Mouse (Mus musculus): ENCODE measurements around the gene Coro1c.

The Coro1c gene

DNA sequence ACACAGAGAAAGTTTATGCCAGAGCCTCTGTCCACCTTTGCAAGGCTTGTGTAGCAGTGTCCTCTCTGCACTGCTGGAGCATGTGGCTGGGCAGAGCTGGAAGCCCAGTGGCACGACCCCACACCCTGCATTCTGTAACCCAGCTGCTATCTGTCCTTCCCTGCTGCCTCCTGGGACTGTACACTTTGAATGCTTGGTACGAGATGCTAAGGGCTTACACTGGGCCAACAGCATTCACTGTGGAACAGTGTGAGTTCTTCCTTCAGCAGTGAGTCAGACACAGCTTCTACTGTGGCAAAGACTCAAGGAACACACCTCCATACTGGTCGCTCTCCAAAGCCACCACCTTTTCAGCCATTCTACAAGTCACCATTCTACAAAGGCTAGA lies 25.2 kb downstream of the Coro1c start:
- no peak for DNase-seq (ENCODE audit: low spot score)

DNA sequence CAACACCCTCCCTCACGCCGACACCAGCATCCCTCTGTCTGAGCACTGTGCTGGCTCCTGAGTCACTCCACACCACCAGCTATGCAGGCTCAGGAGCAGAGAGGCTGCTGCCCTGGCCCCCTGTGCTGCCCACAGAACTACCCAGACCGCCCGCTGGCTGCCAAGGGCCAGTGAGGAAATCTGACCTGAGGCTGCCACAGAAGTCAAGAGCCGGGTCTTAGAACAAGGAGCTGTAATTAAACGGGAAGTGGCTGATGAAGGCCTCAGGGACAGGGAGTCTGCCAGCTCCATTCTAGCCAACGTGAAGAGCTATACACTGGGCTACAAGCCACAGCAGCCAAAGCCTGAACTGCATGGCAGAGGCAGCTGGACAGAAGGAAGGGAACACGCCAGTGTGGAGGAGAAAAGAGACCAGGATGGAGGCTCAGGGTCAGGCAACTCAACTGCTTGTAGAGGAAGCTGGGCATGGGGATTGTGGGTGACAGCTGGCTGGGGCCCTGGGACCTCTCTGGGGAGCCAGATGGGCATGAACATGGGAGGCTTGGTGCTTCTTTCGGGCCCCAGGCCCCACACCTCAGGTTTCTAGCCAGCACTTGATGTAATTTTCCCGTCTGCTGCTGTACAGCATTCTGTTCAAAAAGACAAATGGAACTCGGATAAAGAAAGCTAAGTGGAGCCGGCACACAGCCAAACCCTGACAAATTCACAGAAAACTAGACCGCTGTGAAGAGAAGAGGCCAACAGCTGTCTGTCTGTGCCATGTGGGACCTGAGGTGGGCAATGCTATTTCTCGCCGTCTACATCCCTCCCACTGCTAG lies 25.8 kb downstream of the Coro1c start:
- no peak for DNase-seq (ENCODE audit: low spot score)

- DNase-seq (ENCODE audit: low spot score): no peak
Measured at GRCm38 (mm10) chr5:113881136-113881535, 27.4 kb downstream of the Coro1c start.

GRCm38 (mm10) chr5:113878943-113879617 lies 29.5 kb downstream of the Coro1c start:
- DNase-seq (ENCODE audit: low spot score): no peak

DNA sequence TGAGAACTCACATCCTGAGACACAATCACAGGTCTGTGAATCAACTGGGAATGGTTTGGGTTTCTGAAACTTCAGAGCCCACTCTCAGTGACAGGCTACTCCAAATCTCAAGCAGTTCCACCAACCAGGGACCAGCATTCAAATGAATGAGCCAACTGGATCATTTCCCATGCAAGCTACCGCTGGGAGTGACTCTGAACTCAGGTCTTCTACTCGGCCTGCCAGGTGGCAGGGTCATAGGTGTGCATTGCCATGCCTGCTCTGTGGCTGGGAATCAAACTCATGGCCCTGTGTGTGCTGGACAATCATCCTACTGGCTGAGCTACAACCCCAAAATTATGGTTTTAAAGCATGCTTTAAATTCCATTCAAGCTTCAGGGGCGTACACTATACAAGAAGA lies 31.0 kb downstream of the Coro1c start:
- no peak for DNase-seq (ENCODE audit: low spot score)

DNA sequence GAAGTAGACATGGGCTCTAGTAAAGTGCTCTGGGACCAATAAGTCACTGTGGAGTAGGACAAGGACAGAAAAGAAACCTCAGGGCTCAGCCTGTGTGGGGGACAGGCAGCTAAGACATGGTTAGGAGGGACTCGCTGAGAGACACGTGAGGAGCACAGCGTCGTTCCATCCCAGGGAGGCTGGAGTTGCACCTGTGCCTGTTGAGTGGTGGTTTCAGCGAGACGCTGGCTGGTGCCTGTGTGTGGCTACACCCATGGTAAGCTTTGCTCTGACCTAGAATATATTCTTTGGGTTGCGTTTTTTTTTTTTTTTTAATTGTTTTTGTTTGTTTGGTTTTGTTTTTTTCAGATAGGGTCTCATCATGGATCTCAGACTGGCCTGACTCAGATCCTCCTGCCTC lies 32.4 kb downstream of the Coro1c start:
- DNase-seq (ENCODE audit: low spot score): no peak

GRCm38 (mm10) chr5:113875625-113876024 lies 32.9 kb downstream of the Coro1c start:
- no peak for DNase-seq (ENCODE audit: low spot score)

DNA sequence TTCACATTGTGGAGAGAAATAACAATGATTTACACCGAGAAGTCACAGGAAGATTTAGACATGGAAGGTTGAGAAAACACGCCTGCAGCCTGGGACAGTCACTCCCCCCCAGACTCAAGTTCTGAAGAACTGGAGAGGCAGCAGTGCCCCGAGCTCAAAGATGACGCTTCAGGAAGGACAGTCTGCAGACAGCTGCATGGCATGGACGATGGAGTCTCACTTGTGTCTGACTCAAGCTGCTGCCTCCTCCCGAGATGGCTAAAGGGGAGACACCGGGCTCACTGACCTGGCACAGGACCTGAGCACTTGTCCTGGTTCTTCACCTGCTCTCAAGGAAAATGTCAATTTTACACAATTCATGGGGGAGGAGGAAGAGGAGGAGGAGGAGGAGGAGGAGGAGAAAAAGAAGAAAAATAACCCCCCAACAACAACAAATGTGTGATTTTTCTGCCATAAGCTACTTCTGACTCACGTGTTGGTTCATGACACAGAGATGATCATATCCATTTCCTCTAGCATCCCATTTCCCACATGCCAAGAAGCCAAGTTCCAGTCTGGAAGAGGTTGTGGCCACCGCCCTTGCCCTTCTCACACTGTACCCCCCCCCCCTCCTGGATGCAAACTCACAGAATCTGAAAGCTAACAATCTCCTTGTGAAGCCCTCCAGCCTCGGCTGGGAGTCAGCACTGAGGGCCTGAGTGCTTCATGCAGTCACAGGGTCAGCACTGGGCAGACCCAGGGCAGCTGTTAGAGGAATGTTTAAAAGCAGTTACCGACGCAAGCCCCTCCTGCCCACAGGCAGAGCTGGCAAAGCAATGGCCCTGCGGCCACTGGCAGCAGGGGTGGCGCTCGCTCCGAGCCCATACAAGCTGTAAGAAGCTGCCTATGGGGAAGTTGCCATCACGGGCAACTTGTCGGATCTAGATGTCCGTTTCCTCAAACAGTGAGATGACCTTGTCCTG lies 34.2 kb downstream of the Coro1c start:
- DNase-seq (ENCODE audit: low spot score): no peak

DNA sequence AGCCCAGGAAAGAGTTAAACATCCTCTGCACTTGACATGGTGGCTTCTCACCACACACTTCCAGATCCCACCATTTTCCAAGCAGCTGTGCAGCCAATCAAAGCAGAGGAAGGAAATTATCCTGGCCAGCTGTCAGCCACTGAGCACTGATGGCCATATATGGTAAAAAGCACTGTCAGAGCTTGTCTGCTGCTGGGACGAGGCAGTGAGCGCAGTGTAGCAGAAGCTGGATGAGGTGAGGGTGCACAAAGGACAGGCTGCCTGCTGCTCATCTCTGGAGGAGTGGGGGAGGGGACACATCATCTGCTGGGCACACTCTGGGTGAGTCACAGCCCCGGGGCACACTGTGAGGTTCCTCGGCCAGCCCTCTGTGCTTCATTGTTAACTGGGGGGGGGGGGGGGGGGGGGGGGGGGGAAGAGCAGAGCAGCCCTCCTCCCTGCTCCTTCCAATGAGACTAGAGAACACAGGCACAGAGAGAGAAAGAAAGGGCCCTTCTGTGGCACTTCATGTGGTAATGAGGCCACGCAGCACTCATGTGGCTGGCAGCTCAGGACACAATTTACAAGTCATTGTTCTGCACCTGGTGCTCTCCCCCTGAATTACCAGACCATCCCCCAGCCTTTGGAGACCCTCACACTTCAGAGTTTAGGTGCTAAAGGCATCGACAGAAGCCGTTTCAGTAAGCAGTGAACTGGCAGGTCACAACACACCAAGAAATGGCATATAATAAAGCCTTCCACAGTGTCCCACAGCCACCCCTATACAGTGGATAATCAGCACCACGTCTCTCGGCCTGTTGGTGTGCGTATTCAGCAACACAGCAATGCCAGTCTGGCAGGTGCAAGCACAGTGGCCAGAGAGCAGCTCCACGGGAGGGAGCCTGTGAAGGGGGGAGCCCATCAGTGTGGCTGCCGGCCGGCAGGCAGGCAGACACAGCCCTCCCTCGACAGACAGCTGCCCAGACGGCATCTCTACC lies 35.3 kb downstream of the Coro1c start:
- peak; percentile 89 for DNase-seq (ENCODE audit: low spot score)

DNA sequence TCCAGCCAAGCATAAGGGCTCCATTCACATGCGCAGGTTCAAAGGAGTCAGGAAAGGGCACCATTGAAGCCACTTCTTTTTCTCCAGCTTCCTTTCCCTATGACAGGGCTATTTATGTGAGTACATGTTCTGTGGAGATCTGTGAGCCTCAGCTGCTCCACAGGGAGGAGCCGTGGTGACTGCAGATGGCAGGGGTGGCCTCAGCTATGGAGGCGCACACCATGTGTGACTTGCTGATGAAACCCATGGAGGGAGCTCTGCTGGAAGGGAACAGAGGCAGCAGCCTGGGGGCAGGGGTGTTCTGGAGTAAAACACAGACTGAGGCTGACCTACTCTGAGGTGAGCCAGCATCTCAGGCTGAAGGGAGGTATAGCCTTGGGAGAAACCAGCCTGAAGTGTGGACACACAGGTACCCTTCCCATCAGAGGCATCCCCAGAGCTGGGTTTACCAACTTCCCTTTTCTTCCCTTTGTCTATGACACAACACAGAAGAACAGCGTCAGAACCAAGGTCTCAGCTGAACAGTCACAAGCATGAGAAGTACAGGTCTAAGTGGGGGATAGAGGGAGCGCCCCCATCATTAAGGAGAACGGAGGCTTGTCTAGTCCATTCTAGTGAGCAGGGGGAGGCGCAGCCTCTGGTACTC lies 36.5 kb downstream of the Coro1c start:
- DNase-seq (ENCODE audit: low spot score): no peak

GRCm38 (mm10) chr5:113870393-113871040 lies 38.0 kb downstream of the Coro1c start:
- no peak for DNase-seq (ENCODE audit: low spot score)

DNA sequence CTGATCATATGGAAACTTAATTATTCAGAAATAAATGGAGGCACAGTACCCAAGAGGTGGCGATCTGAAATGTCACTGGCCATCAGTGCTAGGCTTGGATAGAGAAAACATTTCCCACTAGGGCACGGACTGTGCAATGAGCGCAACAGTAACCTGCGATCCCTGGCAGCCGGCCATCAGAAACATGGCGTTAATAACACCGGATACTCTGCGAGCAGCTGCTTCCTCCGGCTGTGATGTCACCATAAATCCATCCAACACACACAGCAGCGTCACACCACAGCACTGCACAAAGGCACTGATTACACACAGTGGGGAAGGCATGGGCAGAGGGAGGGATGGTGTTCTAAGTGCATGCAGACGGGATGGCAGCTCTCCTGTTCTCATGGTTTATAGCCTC lies 39.4 kb downstream of the Coro1c start:
- DNase-seq (ENCODE audit: low spot score): no peak

GRCm38 (mm10) chr5:113864992-113865391 lies 43.6 kb downstream of the Coro1c start:
- DNase-seq (ENCODE audit: low spot score): no peak

- DNase-seq (ENCODE audit: low spot score): no peak
Measured at GRCm38 (mm10) chr5:113863994-113864393, 44.6 kb downstream of the Coro1c start.

GRCm38 (mm10) chr5:113862418-113862817 lies 46.1 kb downstream of the Coro1c start:
- DNase-seq (ENCODE audit: low spot score): no peak

- DNase-seq (ENCODE audit: low spot score): no peak
Measured at GRCm38 (mm10) chr5:113861294-113861693, 47.3 kb downstream of the Coro1c start.

GRCm38 (mm10) chr5:113858971-113859370 lies 49.6 kb downstream of the Coro1c start:
- DNase-seq (ENCODE audit: low spot score): no peak

DNA sequence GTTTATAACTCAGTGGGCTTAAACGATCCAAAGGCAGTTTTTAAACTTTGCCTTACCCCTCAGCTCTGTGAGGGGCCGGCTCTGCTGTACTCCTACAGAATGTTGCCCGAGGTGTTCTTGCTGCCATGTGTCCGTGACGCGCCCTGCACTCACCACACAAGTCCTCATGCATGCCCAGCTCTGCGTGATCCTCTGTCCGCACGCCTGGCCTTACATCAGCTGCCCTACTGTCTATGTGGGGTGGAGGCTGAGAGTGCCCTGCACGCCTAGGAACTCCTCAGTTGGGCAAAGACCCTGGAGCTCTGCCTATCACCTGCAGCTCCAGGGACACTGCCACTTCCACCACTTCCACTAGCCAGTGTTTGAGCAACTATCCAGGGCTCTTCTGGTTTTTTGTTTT lies 50.0 kb downstream of the Coro1c start:
- DNase-seq (ENCODE audit: low spot score): no peak

- no peak for DNase-seq (ENCODE audit: low spot score)
Measured at GRCm38 (mm10) chr5:113857631-113858030, 50.9 kb downstream of the Coro1c start.

DNA sequence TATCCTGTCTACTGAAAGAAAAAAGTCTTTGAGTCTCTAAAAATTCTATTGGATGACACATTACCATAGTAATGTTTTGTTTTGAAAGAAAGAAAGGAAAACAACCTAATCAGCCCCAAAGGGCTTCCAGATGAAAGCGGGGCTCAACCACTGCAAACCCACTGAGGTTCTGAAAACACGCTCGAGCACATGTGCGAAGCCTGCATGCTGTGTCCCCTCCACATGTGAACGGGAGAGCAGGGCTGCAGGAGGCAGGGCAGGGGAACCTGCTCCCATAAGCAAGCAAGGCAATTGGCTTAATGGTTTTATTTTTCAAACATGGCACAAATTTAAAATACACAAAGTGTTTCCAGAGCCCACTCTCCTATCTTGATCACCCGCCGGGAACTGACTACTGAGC lies 51.9 kb downstream of the Coro1c start:
- no peak for DNase-seq (ENCODE audit: low spot score)
